Mouse (Mus musculus) layer of hippocampus, adult 9-10 months (tissue): ENCODE data around the gene Gm20388.
A peak's percentile ranks its signal among the peaks of the same experiment; 100 is the strongest.

Experiments
- DNase-seq: peaks from one replicate; pipeline ENCODE4 v3.0.0; 2022; ENCODE audit warnings: low spot score

The Gm20388 gene

GRCm38 (mm10) chr8:122020050-122020771 lies 2109.6 kb downstream of the Gm20388 start:
- DNase-seq = no peak

- no peak for DNase-seq
Observed at GRCm38 (mm10) chr8:122021725-122022124, 2111.1 kb downstream of the Gm20388 start.

- DNase-seq = no peak
Observed at GRCm38 (mm10) chr8:122022274-122022673, 2111.6 kb downstream of the Gm20388 start.

- DNase-seq = no peak
Observed at GRCm38 (mm10) chr8:122022705-122023104, 2112.1 kb downstream of the Gm20388 start.

- no peak for DNase-seq
Observed at GRCm38 (mm10) chr8:122025546-122025945, 2114.9 kb downstream of the Gm20388 start.

GRCm38 (mm10) chr8:122028116-122028515 lies 2117.5 kb downstream of the Gm20388 start:
- no peak for DNase-seq

GRCm38 (mm10) chr8:122030965-122031364 lies 2120.3 kb downstream of the Gm20388 start:
- no peak for DNase-seq

GRCm38 (mm10) chr8:122032741-122033140 lies 2122.1 kb downstream of the Gm20388 start:
- no peak for DNase-seq

GRCm38 (mm10) chr8:122035543-122035942 lies 2124.9 kb downstream of the Gm20388 start:
- no peak for DNase-seq

GRCm38 (mm10) chr8:122036325-122036724 lies 2125.7 kb downstream of the Gm20388 start:
- DNase-seq = no peak

- no peak for DNase-seq
Observed at GRCm38 (mm10) chr8:122037279-122037678, 2126.6 kb downstream of the Gm20388 start.

GRCm38 (mm10) chr8:122038076-122038475 lies 2127.4 kb downstream of the Gm20388 start:
- no peak for DNase-seq

GRCm38 (mm10) chr8:122039452-122039851 lies 2128.8 kb downstream of the Gm20388 start:
- no peak for DNase-seq

GRCm38 (mm10) chr8:122047206-122047870 lies 2136.7 kb downstream of the Gm20388 start:
- DNase-seq = no peak

GRCm38 (mm10) chr8:122049266-122049665 lies 2138.6 kb downstream of the Gm20388 start:
- DNase-seq = no peak

GRCm38 (mm10) chr8:122049923-122050322 lies 2139.3 kb downstream of the Gm20388 start:
- no peak for DNase-seq

- DNase-seq = no peak
Observed at GRCm38 (mm10) chr8:122050620-122051019, 2140.0 kb downstream of the Gm20388 start.

GRCm38 (mm10) chr8:122055321-122055720 lies 2144.7 kb downstream of the Gm20388 start:
- DNase-seq = no peak

GRCm38 (mm10) chr8:122056113-122056512 lies 2145.5 kb downstream of the Gm20388 start:
- DNase-seq = no peak

GRCm38 (mm10) chr8:122056882-122057281 lies 2146.2 kb downstream of the Gm20388 start:
- no peak for DNase-seq

- DNase-seq = no peak
Observed at GRCm38 (mm10) chr8:122058510-122058909, 2147.9 kb downstream of the Gm20388 start.

GRCm38 (mm10) chr8:122058951-122059350 lies 2148.3 kb downstream of the Gm20388 start:
- DNase-seq = peak; percentile 21

- no peak for DNase-seq
Observed at GRCm38 (mm10) chr8:122062508-122063223, 2152.0 kb downstream of the Gm20388 start.
